Mouse (Mus musculus) cerebral cortex, adult 2 months (tissue): ENCODE results near the gene Sit1.

Experiments used
- WGBS: fragments of 180-500 bp; shearing (Covaris S2); methylation state at CpG from one replicate; pipeline ENCODE4 v1.1.7; 2018; 5-methylcytosine and 5-hydroxymethylcytosine counted together

Gene Sit1

DNA sequence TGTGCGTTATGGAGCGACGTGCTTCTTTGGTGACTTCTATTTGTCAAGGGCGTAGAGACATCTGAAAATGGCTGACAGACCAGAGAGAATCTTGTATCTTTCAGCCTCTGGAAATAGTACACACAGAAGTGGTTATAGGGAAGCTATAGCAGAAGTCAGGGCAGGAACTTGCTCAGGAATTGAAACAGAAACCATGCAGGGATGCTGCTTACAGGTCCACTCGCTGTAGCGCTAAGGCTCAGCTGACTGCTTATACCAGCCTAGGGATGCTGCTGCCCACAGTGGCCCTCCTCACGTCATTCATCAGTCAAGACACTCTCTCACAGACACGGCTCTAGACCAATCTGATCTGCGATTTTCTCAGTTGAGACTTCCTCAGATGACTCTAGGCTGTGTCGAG is 13.2 kb downstream of the Sit1 start:
- WGBS, result 93% methylated on average over 10 of the region's 10 CpGs

DNA sequence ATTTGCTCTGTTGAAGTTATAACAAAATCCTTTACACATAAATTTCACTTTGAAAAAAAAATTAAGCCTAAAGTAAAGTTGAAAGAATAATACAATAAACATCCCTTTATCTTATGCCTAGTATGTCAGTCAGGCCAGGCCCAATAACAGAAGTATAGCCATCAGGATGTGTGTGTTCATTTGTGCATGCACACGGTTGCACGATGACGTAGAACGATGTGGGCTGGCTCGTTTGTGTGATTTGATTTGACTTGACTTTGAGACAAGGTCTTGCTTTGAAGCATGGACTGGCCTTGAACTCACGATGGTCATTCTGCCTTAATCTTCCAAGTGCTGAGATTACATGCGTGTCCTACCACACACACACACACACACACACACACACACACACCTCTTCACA is 16.7 kb downstream of the Sit1 start:
- 94% methylated on average over 7 of the region's 7 CpGs for WGBS

DNA sequence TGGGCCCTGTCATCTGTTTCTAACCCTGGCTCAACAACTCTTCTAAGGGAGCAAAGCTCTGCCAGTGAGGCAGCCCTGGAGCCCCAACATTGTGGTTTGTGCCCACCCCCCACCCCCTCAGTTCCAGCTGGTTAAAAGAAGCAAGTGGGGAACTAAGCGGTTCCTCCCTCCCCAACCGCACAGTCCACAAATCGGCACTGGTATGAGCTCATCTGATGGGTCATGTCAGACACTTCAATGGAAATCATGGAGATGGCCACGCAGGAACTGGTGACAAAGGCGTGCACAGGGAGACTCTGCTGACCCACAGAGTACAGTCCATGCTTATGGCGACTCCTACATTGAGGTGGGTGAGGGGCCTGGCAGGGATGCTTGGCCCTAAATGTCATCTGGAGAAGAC is 17.6 kb downstream of the Sit1 start:
- WGBS, result 87% methylated on average over 6 of the region's 6 CpGs

DNA sequence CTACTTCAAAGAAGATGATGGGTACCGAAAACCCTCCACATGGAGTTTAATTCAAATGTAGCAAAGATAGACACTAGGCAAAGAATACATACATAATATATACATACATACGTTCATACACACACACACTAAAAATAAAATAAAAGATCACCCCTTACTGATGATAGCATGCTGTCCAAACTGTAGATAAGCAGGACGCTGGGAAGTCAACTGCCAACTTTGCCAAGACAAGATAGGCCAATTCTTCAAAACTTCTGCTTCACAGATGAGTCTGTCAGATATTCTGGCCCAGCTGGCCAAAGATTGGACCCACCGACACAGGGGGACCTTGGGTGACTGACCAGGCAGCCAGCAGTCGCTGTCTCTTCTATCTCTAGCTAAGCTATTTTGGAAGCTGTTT is 20.4 kb downstream of the Sit1 start:
- 89% methylated on average over 5 of the region's 5 CpGs for WGBS

DNA sequence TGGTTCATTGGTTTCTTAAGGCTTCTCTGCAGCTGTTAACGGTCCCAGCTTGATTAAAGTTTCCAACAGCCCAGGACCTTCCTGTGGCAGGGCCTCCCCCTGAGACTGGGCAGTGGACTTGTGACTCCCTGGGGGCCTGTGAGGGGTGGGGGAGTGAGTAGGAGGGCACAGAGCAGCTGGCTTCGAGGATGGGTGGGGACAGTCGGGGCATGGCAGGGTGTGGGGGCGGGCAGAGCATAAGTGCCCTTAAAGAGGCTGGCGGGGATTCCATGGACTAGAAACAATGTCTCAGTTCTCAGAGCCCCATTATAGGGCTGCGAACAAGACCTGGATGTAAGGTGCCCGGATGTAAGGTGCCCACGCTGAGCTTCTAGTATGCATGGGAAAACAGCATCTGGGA is 26.4 kb downstream of the Sit1 start:
- 39% methylated on average over 8 of the region's 8 CpGs for WGBS

DNA sequence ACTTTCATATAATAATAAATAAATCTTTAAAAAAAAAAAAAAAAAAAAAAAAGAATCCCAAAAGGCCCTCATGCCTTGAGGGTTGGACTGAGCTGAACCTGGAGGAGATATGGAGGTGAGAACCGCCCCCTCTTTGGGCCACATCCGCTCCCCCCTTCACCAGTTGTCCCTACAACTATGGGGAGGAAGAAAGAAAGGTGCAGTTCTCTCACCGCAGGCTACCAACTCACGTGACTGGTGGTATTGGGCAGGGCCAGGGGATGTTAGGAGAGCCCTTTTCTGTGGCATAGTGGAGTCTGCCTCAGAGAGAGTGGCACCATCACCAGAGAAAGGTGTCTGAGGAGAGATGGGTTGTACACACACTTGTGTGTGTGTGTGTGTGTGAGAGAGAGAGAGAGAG is 27.1 kb downstream of the Sit1 start:
- WGBS, result 69% methylated on average over 4 of the region's 4 CpGs

DNA sequence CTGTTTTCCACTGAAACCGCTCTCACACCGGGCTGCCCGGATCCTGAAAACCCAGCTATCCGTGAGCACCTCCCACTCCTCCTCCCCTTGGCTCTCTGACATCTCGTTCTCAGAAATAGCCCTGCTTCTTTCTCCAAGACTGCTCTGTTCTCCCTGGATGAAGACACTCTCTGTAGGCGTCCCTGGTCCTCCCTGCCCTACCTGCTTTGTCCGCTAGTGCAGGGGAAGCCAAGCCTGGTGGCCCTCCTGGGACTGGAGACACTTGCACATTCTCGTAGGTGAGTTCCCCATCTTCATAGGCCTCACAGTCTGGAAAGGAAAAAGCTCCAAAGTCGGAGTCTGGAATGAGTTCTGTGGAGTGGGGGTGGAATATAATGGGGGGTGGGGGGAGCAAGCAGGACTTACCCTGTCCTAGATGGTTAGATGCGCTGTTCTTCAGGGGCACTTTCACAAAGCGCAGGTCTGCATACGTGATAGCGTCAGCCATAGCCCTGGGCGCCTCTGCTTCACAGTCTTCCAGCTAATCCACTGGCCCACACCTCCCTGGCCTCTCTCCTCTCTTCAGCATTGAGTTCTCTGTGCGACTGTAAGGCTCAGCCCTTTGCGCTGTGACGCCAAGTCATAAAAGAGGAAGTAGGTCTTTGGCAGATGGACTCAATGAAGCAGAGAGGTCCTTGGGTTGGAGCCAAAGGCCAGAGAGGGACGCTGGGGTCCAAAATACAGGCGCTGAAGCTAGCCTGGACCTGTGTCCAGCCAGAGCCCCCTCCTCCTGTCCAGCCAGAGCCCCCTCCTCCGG is 29.3 kb downstream of the Sit1 start, which contains the start of gene Cd72:
Gene Cd72, minus strand, starts transcription at position 588 of the 796 bp plus-strand sequence.
- WGBS, result 42% methylated on average over 20 of the region's 20 CpGs

DNA sequence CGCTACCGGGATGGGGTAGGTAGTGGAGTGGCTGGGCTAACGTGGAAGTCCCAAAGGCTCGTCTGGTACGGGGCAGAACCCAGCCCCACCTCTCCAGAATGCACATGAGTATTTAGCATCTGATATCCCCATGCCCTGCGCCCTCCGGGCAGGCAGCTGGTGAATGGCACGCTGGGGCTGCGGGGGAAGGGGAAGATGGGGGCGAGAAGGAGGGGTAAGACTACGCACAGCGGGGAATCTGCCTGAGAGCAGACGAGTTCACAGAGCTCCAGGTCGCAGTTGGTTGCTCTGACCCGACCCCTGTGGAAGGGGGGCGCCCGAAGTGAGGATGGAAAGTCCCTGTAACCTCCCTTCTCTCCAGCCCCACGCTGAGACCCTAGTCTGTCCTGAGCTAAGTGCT is 30.1 kb downstream of the Sit1 start:
- 6% methylated on average over 18 of the region's 18 CpGs for WGBS

DNA sequence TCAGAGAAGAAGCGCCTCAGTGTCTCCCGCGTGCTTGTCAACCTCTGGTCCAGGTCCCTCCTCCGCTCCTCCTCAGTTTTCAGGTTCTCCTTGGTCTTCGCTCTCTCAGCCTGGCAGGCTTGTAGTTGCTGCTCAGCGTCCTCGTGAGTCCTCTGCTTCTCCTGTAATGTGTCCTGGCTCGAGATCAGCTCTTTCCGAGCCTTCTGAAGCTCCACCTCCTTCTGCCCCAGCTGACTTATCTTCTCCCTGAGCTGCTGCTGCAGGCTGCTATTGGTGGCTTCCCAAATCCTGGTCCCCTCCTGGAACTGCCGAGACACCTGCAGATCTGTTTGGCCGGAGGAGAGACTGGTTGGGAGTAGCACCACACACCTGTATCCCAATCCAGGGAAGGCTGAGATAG is 31.2 kb downstream of the Sit1 start:
- 51% methylated on average over 11 of the region's 11 CpGs for WGBS

DNA sequence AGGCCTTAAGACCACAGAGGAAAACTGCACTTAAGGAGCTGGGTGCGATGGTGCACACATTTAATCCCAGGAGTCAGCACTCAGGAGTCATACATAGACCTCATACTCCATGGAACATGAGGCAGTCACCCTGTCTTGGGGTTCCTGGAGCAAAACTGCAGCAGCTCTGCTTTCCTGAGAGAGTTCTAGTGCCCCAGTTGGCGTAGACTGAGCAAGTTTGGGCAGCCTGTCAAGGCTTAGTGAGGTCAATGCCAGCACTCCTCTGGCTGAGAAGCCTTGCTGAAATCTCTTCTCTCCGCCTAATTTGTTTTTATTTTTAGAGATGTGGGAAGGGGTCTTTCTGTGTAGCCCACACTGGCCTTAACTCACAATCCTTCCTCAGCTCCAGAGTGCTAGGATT is 35.0 kb downstream of the Sit1 start:
- 77% methylated on average over 3 of the region's 3 CpGs for WGBS

DNA sequence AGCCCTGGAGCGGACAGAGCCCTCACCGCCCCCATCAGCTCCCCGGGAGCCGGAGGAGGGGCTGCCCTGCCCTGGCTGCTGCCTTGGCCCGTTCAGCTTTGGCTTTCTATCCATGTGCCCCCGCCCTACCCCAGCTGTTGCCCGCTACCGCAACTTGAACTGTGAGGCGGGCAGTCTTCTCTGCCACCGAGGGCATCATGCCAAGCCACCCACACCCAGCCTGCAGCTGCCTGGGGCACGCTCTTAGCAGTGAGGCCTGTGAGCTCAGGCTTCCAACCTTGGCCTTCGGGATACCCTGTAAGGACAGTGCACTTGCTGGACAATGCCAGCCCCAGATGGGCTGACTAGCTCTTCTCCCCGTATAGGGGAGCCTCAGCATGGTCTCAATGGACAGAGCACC is 36.3 kb downstream of the Sit1 start:
- 56% methylated on average over 13 of the region's 13 CpGs for WGBS

DNA sequence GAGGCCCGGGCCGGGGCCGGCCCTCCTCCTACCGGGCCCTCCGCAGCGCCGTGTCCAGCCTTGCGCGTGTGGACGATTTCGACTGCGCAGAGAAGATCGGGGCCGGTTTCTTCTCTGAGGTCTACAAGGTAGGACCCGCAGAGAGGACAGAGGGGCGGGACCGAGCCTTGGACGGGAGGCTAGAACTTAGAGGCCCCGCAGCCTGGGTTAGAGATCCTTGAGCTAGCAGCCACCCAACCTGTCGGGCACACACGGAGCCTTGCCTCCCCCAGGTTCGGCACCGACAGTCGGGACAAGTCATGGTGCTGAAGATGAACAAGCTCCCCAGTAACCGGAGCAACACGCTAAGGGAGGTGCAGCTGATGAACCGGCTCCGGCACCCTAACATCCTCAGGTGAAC is 40.0 kb downstream of the Sit1 start:
- 2% methylated on average over 28 of the region's 28 CpGs for WGBS

DNA sequence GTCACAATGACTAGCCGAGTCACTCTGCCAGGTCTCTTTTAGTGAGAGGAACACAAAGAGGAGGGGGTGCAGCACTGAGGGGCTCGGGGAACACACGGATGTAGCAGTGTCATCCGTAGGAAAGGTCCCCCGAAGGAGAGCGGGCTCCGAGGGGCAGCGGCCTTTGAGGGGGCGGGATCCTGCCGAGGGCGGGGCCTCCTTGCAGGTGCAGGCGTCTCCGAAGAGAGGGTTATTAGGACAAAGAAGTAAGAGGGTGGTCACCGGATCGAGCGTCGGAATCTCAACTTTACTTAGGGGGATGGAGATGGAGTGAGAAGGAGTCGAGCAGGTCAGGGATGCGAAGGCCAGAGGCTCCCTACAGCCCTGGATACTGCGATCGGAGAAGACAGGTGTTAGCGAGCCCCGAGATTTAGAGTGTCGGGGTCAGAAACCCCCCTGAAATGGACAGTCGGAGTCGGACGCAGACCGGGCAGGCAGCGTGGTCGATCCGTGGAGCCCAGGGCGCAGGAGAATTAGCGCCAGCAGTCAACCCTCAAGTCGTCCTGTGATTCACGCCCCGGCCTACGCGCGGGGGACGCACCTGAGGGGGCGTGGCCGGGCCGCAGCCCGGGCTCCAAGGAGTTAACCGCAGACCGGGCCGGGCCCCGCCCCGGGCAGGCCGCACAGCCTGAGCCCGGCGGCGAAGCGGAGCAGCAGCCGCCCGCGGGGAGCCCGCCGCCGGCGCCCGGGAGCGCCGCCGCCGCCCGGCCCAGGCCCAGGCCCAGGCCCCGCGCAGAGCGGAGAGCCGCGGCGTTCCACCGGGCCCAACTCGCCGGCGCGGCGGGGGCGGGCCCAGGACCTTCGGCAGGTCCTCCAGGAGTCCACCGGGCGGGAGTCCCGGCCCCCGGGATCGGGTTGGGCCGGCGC is 40.8 kb downstream of the Sit1 start:
- WGBS, result under 1% methylated on average over 84 of the region's 88 CpGs

DNA sequence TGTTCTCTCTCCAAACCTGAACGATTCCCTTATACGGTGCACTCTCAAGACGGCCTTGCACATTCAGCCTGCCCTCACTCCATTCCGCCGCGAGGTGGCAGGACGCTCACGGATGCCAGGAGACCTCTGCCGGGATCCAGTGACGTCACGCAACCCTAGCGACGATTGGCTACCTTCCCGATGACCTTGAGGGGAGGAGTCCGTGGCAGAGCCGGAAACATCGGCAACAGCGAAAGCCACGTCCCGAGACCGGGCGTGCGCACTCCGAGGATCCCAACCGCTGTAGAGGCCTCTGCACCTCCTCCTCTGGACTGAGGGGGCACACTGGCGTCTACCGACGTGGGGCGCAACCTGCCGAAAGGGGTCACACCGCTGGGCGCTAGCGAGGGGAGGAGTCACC is 41.5 kb downstream of the Sit1 start:
- under 1% methylated on average over 33 of the region's 33 CpGs for WGBS

DNA sequence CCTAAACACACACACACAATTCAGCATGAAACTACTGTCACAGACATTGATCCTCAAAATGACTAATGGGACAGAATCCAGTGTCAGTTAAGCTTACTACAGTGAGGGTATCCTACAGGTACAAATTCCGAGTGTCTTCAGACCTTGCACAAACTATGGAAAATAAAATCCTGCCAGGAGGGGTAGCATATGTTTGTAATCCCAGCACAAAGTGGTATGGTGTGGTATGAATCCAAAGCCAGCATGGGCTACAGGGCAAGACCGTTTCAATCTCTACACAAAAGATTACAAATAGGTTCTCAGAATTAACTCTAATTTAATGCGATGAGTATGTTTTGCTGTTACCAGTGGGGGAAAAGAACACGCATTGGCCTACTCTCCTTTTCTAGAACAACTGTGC is 41.9 kb downstream of the Sit1 start, which contains the start of gene Tesk1:
Gene Tesk1, plus strand, starts transcription at position 301 of the 400 bp plus-strand sequence.
- WGBS, result 13% methylated on average over 4 of the region's 4 CpGs

DNA sequence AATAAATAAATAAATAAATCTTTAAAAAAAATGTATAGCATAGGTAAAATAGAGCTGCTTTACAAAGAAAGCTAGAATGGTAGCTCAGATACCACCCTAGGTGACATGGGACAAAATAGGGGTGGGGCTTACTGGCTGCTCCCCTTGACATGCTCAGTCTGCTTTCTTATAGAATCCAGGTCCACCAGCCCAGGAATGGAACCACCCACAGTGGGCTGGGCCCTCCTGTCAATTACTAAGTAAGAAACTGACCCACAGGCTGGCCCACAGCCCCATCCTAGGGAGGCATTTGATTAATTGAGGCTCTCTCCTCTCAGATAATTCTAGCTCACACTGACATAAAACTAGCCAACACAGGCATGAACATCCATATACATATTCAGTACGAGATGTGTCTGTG is 50.7 kb downstream of the Sit1 start:
- 75% methylated on average over 1 of the region's 1 CpGs for WGBS
